Mouse (Mus musculus) small intestine, adult 2 months (tissue): ENCODE results near the gene Fuca1.

Experiments
- CTCF ChIP-seq: fragments of 200-500 bp; IDR thresholded peaks from 2 replicates; pipeline ENCODE4 v1.5.1; 2012; ENCODE audit warnings: low read depth, mild to moderate bottlenecking, control low read depth, inconsistent platforms, low read length, moderate library complexity, mixed read lengths; ENCODE audit not compliant: insufficient replicate concordance, insufficient read length; ENCODE audit errors: extremely low read depth
- POLR2A ChIP-seq: fragments of 200-500 bp; IDR thresholded peaks from 2 replicates; pipeline ENCODE4 v1.6.1; 2012; ENCODE audit warnings: low read depth, mild to moderate bottlenecking, control low read depth, inconsistent platforms, low read length, moderate library complexity

DNA sequence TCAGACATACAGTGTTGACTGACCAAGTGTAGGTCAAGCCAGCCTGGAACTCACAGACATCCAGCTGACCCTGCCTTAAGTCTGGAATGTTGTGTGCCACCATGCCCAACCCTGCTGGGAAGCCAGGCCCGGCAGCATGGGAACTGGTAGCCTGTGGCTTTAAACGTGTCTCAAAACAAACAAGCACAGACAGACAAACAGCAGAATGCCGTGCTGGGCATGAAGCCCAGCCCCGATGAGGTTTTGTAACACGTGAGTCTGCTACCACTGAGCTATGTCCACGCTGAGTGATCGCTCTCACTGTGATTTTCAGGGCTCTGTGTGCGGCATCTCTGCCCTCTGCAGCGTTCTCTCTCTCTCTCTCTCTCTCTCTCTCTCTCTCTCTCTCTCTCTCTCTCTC is 35.4 kb downstream of the Fuca1 start:
- TF ChIP-seq CTCF (no peak), POLR2A (no peak)
